Comparison of ENCODE assay signal across 35 mouse cellular contexts in the genomic region with DNA sequence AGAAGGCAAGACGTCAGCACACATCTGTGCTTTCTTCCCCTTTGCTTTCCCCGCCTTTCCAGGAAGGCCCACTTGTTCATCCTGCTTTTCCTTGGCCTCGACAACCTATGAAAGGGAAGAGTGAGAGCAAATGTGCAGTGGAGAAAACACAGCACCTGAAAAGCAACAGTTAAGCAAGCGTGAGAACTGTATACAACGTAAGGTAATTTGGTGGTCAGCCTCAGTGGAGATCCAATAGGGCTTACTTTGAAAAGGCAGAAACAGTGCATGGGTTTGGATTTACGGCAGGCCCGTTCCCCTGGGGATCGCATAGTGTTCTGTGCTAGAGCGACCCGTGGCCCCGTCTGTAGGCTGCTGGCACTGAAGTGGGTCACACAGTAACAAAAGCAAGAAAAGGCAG. TPM values are rescaled to one million over a fixed set of nuclear protein-coding genes. Genes with fewer than 3 reads are reported as not detected.
"Had no signal": no experiment of that assay in that cellular context is flagged by ENCODE, and none has a peak within 500 bp of the region (broad histone marks: within the 10 kb centered on the region; RNA-seq: fewer than 3 reads in every experiment).

No protein-coding gene starts in this region.

- H3K4me2 ChIP-seq: limb, embryonic 12.5 days; limb, embryonic 13.5 days; limb, embryonic 15.5 days; liver, embryonic 11.5 days; liver, embryonic 12.5 days; liver, embryonic 13.5 days; liver, embryonic 15.5 days; lung, embryonic 14.5 days; lung, embryonic 15.5 days; midbrain, embryonic 11.5 days; midbrain, embryonic 12.5 days; midbrain, embryonic 13.5 days; midbrain, embryonic 15.5 days; neural tube, embryonic 12.5 days had no signal

- H3K4me3 ChIP-seq: limb, embryonic 10.5 days; limb, embryonic 12.5 days; limb, embryonic 13.5 days; limb, embryonic 15.5 days; liver, embryonic 12.5 days; liver, embryonic 13.5 days; liver, embryonic 15.5 days; lung, embryonic 15.5 days; megakaryocyte, embryonic 14.5 days; midbrain, embryonic 10.5 days; midbrain, embryonic 12.5 days; midbrain, embryonic 13.5 days; midbrain, embryonic 15.5 days; myocyte; neural tube, embryonic 12.5 days had no signal

- H3K9ac ChIP-seq: limb, embryonic 12.5 days; limb, embryonic 13.5 days; limb, embryonic 15.5 days; liver, embryonic 12.5 days; liver, embryonic 13.5 days; liver, embryonic 14.5 days; liver, embryonic 15.5 days; liver, postnatal 0 days; lung, embryonic 14.5 days; lung, embryonic 15.5 days; midbrain, embryonic 12.5 days; midbrain, embryonic 13.5 days; midbrain, embryonic 15.5 days; neural tube, embryonic 12.5 days had no signal

- H3K27ac ChIP-seq: limb, embryonic 10.5 days; limb, embryonic 12.5 days; limb, embryonic 13.5 days; limb, embryonic 15.5 days; liver, embryonic 12.5 days; liver, embryonic 13.5 days; liver, embryonic 14.5 days; liver, embryonic 15.5 days; lung, embryonic 15.5 days; macrophage; midbrain, embryonic 10.5 days; midbrain, embryonic 12.5 days; midbrain, embryonic 13.5 days; midbrain, embryonic 15.5 days; neural tube, embryonic 12.5 days had no signal

- H3K27me3 ChIP-seq: limb, embryonic 12.5 days; limb, embryonic 13.5 days; limb, embryonic 15.5 days; liver, embryonic 12.5 days; liver, embryonic 13.5 days; liver, embryonic 15.5 days; lung, embryonic 15.5 days; megakaryocyte, embryonic 14.5 days; midbrain, embryonic 12.5 days; midbrain, embryonic 13.5 days; midbrain, embryonic 15.5 days; neural tube, embryonic 12.5 days had no signal

- DNase-seq: left cerebral cortex, postnatal 4 days; liver, embryonic 13.5 days; liver, postnatal 0 days; lung, adult 18-20 months; lung, adult 2 months; lung, postnatal 10 days; lung, postnatal 14 days; lung, postnatal 4 days; midbrain, embryonic 14.5 days had no signal

- H3K9me3 ChIP-seq: limb, embryonic 10.5 days; limb, embryonic 12.5 days; limb, embryonic 13.5 days; limb, embryonic 15.5 days; liver, embryonic 12.5 days; liver, embryonic 13.5 days; liver, embryonic 15.5 days; lung, embryonic 15.5 days; megakaryocyte, embryonic 14.5 days; midbrain, embryonic 10.5 days; midbrain, embryonic 12.5 days; midbrain, embryonic 13.5 days; midbrain, embryonic 15.5 days; neural tube, embryonic 12.5 days had no signal

- H3K36me3 ChIP-seq: midbrain, embryonic 15.5 days had no signal

- H3K4me1 ChIP-seq: limb, embryonic 10.5 days; limb, embryonic 12.5 days; limb, embryonic 13.5 days; limb, embryonic 15.5 days; liver, embryonic 12.5 days; liver, embryonic 13.5 days; liver, embryonic 15.5 days; lung, embryonic 15.5 days; megakaryocyte, embryonic 14.5 days; midbrain, embryonic 10.5 days; midbrain, embryonic 12.5 days; midbrain, embryonic 13.5 days; midbrain, embryonic 15.5 days; neural tube, embryonic 12.5 days had no signal

RNA-seq across cellular contexts. Expression of gene Gjd3, which starts 16.4 kb away (rescaled TPM):
- total RNA-seq: liver, adult 2 months; megakaryocyte progenitor cell, adult 5-6 weeks; megakaryocyte, adult 5-6 weeks; megakaryocyte-erythroid progenitor cell, adult 5-6 weeks; monocyte, adult 5-6 weeks had no signal
- polyA plus RNA-seq: limb, embryonic 11.5 days; liver, adult 2 months; liver, embryonic 12.5 days; liver, embryonic 13.5 days; liver, embryonic 14.5 days; liver, embryonic 15.5 days; liver, embryonic 16.5 days; liver, postnatal 0 days; lung, embryonic 14.5 days; macrophage; midbrain, embryonic 10.5 days; midbrain, embryonic 11.5 days had no signal
